Mouse (Mus musculus) spleen, adult 2 months (tissue): Measurements from ENCODE around the gene Vmn1r16.
"Not testable (repeated sequence)": the region's sequence is repeated elsewhere in the genome, so short reads cannot be mapped to it uniquely, and the experiment has no call there.

ENCODE experiments used
- CTCF ChIP-seq: fragments of 200-500 bp; IDR thresholded peaks from 2 replicates; pipeline ENCODE4 v1.5.1; 2011; ENCODE audit warnings: mild to moderate bottlenecking, inconsistent platforms; ENCODE audit not compliant: insufficient read depth, insufficient read length, insufficient replicate concordance; ENCODE audit errors: extremely low read depth
- POLR2A ChIP-seq: fragments of 200-500 bp; IDR thresholded peaks from 2 replicates; pipeline ENCODE4 v1.6.1; 2011; ENCODE audit warnings: low read depth, low read length, inconsistent platforms

DNA sequence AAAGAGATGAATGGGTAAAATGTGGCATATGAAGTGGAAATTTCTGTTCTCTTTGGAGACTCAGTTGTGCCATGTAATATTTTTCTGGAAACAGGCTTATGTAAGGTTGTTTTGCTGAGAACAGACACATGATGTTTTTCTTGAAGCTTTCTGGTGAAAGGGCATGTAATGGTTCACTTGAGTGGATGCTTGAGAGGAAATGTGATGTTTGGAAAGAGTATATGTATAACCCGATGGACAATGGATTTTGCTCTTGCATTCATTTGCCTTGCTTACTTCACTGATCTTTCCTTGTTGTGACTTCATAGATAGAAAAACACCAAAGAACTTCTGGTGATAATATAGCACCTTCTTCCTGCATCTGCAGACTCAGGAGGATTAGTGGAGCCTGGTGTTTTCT is 36.6 kb upstream of the Vmn1r16 start:
- TF ChIP-seq POLR2A, CTCF: not testable (repeated sequence)
